Mouse (Mus musculus): ENCODE measurements around the gene Atp13a3. TPM values are rescaled to one million over a fixed set of nuclear protein-coding genes. Genes with fewer than 3 reads are reported as not detected.
A peak's percentile ranks its signal among the peaks of the same experiment; 100 is the strongest.

Atp13a3 gene
- polyA plus RNA-seq, 1 experiment from 2014 or later, result 13.5 TPM

- H3K9ac ChIP-seq, result no peak overlapping the region
- peak overlapping the region; percentile 56 for H3K4me3 ChIP-seq
- H3K4me2 ChIP-seq, result peak overlapping the region; percentile 99
- H3K36me3 ChIP-seq, result no peaks in the 10 kb centered on the region
- no peak for ATAC-seq (ENCODE audit: borderline replicate concordance, extremely low read depth, low FRiP score, low TSS enrichment)
- no peaks in the 10 kb centered on the region for H3K9me3 ChIP-seq
- peaks cover 55% of the 10 kb centered on the region for H3K27me3 ChIP-seq
- WGBS, result 5% methylated on average over 34 of the region's 34 CpGs
- H3K4me1 ChIP-seq, result peaks cover 24% of the 10 kb centered on the region
- H3K27ac ChIP-seq, result no peak overlapping the region
These were observed 96.2 kb downstream of the Atp13a3 start for GRCm38 (mm10) chr16:30309395-30310170.

DNA sequence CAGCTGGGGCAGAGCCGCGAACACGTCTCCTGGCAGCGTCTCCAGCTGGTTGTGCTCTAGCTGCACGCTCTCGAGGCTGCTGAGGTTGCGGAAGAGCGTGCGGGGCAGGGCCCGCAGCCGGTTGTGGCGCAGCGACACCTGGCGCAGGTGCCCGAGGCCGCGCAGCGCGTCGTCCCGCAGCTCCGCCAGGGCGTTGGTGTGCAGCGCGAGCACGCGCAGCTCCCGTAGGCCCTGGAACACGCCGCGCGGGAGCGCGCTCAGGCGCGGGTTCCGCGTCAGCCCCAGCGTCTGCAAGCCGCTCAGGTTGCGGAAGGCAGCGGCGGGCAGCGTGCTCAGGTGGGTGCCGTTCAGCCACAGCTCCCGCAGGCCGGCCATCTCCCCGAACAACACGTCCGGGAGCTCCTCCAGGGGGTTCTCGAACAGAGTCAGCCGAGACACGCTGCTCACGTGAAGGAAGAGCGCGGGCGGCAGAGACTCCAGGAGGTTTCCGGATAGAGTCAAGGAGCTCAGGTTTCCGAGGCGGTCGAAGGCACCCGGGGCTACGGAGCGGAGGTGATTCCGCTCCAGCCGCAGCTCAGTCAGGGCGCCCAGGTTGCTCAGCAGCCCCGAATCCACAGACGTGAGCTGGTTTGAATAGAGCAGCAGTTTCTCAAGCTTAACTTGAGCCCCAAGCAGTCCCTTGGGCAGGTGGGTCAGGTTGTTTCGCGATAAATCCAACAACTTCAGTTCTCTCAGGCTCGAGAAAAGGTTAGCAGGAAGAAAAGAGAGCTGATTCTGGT lies 97.0 kb downstream of the Atp13a3 start:
- Histone ChIP-seq H3K27ac (no peak overlapping the region), H3K4me1 (peaks cover 26% of the 10 kb centered on the region), H3K9ac (peak overlapping the region; percentile 48), H3K27me3 (peaks cover 55% of the 10 kb centered on the region), H3K9me3 (no peaks in the 10 kb centered on the region), H3K4me2 (peak overlapping the region; percentile 99), H3K36me3 (no peaks in the 10 kb centered on the region), H3K4me3 (peak overlapping the region; percentile 56)
- peak; percentile 33; the same call in 1 of the 2 replicates for ATAC-seq (ENCODE audit: borderline replicate concordance, extremely low read depth, low FRiP score, low TSS enrichment)
- under 1% methylated on average over 65 of the region's 72 CpGs for WGBS

- Histone ChIP-seq H3K4me3 (peak overlapping the region; percentile 56), H3K4me1 (peaks cover 26% of the 10 kb centered on the region), H3K27me3 (peaks cover 55% of the 10 kb centered on the region), H3K9ac (peak overlapping the region; percentile 48), H3K27ac (no peak overlapping the region), H3K4me2 (peak overlapping the region; percentile 99), H3K9me3 (no peaks in the 10 kb centered on the region), H3K36me3 (no peaks in the 10 kb centered on the region)
- WGBS, result 10% methylated on average over 29 of the region's 29 CpGs
- ATAC-seq (ENCODE audit: borderline replicate concordance, extremely low read depth, low FRiP score, low TSS enrichment), result no peak
These were observed 97.7 kb downstream of the Atp13a3 start for GRCm38 (mm10) chr16:30307961-30308615.

GRCm38 (mm10) chr16:30307306-30307705 lies 98.5 kb downstream of the Atp13a3 start:
- Histone ChIP-seq H3K36me3 (no peaks in the 10 kb centered on the region), H3K9me3 (no peaks in the 10 kb centered on the region), H3K9ac (no peak overlapping the region), H3K27ac (no peak overlapping the region), H3K4me3 (no peak overlapping the region), H3K4me2 (no peak overlapping the region), H3K4me1 (peaks cover 26% of the 10 kb centered on the region), H3K27me3 (peaks cover 55% of the 10 kb centered on the region)
- ATAC-seq (ENCODE audit: borderline replicate concordance, extremely low read depth, low FRiP score, low TSS enrichment), result no peak
- 50% methylated on average over 12 of the region's 12 CpGs for WGBS

DNA sequence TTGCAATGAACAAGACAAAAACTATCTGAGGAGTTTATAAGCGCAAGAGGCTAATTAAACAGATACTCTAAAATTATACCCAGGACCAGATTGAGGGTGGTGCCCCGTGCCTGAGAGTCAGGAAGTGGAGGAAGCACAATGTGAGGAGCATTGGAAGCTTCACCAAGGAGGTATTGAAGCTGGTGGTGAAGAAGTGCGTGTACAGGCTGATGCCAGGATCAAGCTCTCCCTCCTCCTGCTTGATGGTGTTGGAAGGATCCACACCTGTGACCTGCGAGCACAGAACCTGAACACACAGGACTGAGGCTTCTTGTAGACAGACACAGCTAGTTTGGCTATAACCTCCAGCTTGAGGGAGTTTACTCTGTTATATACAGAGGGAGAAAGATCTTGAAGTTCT lies 99.7 kb downstream of the Atp13a3 start:
- Histone ChIP-seq H3K27me3 (peaks cover 56% of the 10 kb centered on the region), H3K4me2 (no peak overlapping the region), H3K4me1 (peaks cover 26% of the 10 kb centered on the region), H3K4me3 (no peak overlapping the region), H3K36me3 (no peaks in the 10 kb centered on the region), H3K9me3 (no peaks in the 10 kb centered on the region), H3K27ac (no peak overlapping the region), H3K9ac (no peak overlapping the region)
- no peak for ATAC-seq (ENCODE audit: borderline replicate concordance, extremely low read depth, low FRiP score, low TSS enrichment)
- 84% methylated on average over 4 of the region's 4 CpGs for WGBS

GRCm38 (mm10) chr16:30304236-30304635 lies 101.5 kb downstream of the Atp13a3 start:
- peak; percentile 64; the same call in 1 of the 2 replicates for ATAC-seq (ENCODE audit: borderline replicate concordance, extremely low read depth, low FRiP score, low TSS enrichment)
- no peaks in the 10 kb centered on the region for H3K36me3 ChIP-seq
- H3K27ac ChIP-seq, result no peak overlapping the region
- H3K4me1 ChIP-seq, result peaks cover 18% of the 10 kb centered on the region
- WGBS, result 34% methylated on average over 5 of the region's 5 CpGs
- no peak overlapping the region for H3K9ac ChIP-seq
- H3K4me3 ChIP-seq, result no peak overlapping the region
- H3K4me2 ChIP-seq, result no peak overlapping the region
- peaks cover 38% of the 10 kb centered on the region for H3K27me3 ChIP-seq
- no peaks in the 10 kb centered on the region for H3K9me3 ChIP-seq

DNA sequence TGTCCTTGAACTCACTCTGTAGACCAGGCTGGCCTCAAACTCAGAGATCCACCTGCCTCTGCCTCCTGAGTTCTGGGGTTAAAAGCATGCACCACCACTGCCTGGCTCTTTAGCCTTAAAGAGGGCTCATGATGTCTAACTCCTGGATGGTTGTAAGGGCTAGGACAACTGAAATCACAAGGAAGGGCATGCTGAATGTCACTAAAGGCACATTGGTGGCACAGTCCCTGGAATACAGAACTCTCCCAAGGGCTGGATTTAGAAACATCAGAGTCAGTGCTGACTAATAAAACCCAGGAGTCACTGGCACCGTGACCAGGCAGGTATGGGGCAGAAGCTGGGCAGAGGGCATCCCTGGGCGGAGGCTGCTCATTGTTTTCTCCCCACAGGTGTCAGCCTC lies 102.4 kb downstream of the Atp13a3 start:
- Histone ChIP-seq H3K4me1 (peaks cover 10% of the 10 kb centered on the region), H3K27ac (no peak overlapping the region), H3K4me2 (no peak overlapping the region), H3K9me3 (no peaks in the 10 kb centered on the region), H3K27me3 (peaks cover 29% of the 10 kb centered on the region), H3K36me3 (no peaks in the 10 kb centered on the region), H3K4me3 (no peak overlapping the region), H3K9ac (no peak overlapping the region)
- WGBS, result 76% methylated on average over 2 of the region's 2 CpGs
- ATAC-seq (ENCODE audit: borderline replicate concordance, extremely low read depth, low FRiP score, low TSS enrichment), result no peak

DNA sequence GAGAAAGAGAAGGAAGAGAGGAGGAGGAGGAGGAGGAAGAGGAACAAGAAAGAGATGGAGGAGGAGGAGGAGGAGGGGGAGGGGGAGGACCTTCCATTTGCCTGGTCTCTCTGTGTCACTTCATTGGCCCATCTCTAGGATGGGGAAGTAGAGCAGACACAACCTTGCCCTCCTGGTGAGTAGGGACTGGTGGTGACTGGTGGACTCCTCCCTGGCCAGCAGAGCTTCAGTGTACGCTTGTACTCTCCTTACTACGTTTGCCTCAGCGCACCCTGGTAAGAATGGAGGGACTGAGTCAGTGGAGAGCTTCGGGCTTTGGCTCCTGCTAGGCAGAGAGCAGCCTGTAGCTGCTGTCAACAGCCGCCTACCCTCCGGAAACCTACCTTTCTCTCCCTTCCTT lies 103.1 kb downstream of the Atp13a3 start:
- H3K4me2 ChIP-seq, result no peak overlapping the region
- no peak overlapping the region for H3K9ac ChIP-seq
- no peak overlapping the region for H3K27ac ChIP-seq
- 0 out of 2 replicates have a peak, but pooled peaks cover 4% of the 10 kb centered on the region for H3K4me1 ChIP-seq
- H3K36me3 ChIP-seq, result no peaks in the 10 kb centered on the region
- ATAC-seq (ENCODE audit: borderline replicate concordance, extremely low read depth, low FRiP score, low TSS enrichment), result no peak
- no peaks in the 10 kb centered on the region for H3K9me3 ChIP-seq
- 84% methylated on average over 6 of the region's 6 CpGs for WGBS
- no peak overlapping the region for H3K4me3 ChIP-seq
- peaks cover 22% of the 10 kb centered on the region for H3K27me3 ChIP-seq

- H3K4me2 ChIP-seq, result no peak overlapping the region
- WGBS, result 61% methylated on average over 10 of the region's 10 CpGs
These were observed 106.0 kb downstream of the Atp13a3 start for GRCm38 (mm10) chr16:30299711-30300277.

GRCm38 (mm10) chr16:30297450-30297849 lies 108.3 kb downstream of the Atp13a3 start:
- no peak for ATAC-seq (ENCODE audit: borderline replicate concordance, extremely low read depth, low FRiP score, low TSS enrichment)
- 76% methylated on average over 7 of the region's 7 CpGs for WGBS
- no peaks in the 10 kb centered on the region for H3K9me3 ChIP-seq
- H3K9ac ChIP-seq, result no peak overlapping the region
- no peak overlapping the region for H3K4me2 ChIP-seq
- no peaks in the 10 kb centered on the region for H3K36me3 ChIP-seq
- no peaks in the 10 kb centered on the region for H3K4me1 ChIP-seq
- no peak overlapping the region for H3K27ac ChIP-seq
- 0 out of 2 replicates have a peak, but pooled peaks cover 6% of the 10 kb centered on the region for H3K27me3 ChIP-seq
- H3K4me3 ChIP-seq, result no peak overlapping the region

More at GRCm38 (mm10) chr16:30299711-30300277, 106.0 kb downstream of the Atp13a3 start:
- H3K9me3 ChIP-seq, result no peaks in the 10 kb centered on the region
- H3K9ac ChIP-seq, result no peak overlapping the region
- no peak for ATAC-seq (ENCODE audit: borderline replicate concordance, extremely low read depth, low FRiP score, low TSS enrichment)
- H3K4me3 ChIP-seq, result no peak overlapping the region
- H3K4me1 ChIP-seq, result 0 out of 2 replicates have a peak, but pooled peaks cover 2% of the 10 kb centered on the region
- H3K36me3 ChIP-seq, result no peaks in the 10 kb centered on the region
- H3K27me3 ChIP-seq, result 0 out of 2 replicates have a peak, but pooled peaks cover 6% of the 10 kb centered on the region
- no peak overlapping the region for H3K27ac ChIP-seq

DNA sequence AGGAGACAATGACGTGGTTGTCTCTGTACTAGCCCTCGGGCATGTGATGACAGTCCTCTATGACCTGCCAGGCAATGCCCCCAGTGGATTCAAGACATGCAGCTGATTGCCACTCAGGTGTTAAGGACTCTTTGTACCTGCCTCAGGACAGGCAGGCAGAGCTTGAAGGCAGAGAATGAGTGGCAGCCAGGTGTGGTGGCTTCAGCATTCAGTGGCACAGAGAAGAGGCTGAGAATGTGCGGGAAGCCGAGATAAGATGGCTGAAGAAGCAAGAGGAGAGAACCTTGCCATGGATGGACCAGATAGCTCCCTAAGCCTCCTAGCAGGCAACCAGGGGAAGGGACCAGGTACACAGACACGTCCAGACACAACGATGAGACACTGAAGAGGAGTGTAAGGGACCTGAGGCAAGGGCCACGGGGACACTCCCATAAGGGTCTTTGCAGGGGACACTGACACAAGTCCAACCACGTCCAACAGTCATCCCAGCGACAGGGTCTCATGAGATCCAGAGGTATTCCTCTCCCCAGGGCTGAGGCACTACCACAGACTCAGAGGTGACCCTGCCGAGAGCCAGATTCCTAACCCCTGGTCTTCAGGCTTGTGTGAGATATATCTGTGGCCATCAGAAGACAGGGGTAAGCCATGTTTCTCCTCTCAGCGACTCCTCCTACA lies 109.0 kb downstream of the Atp13a3 start:
- no peak for ATAC-seq (ENCODE audit: borderline replicate concordance, extremely low read depth, low FRiP score, low TSS enrichment)

More for the DNA sequence above, 109.0 kb downstream of the Atp13a3 start:
- no peak overlapping the region for H3K4me2 ChIP-seq
- 77% methylated on average over 11 of the region's 11 CpGs for whole genome bisulfite sequencing
- H3K27ac ChIP-seq, result no peak overlapping the region
- H3K9ac ChIP-seq, result no peak overlapping the region
- no peak overlapping the region for H3K4me3 ChIP-seq
- no peaks in the 10 kb centered on the region for H3K9me3 ChIP-seq
- H3K27me3 ChIP-seq, result 0 out of 2 replicates have a peak, but pooled peaks cover 3% of the 10 kb centered on the region
- H3K36me3 ChIP-seq, result no peaks in the 10 kb centered on the region
- no peaks in the 10 kb centered on the region for H3K4me1 ChIP-seq

Measured in lung, embryonic 15.5 days (tissue).